Mouse (Mus musculus): ENCODE data around the gene Cct8l1.

Cct8l1 gene

GRCm38 (mm10) chr5:25515767-25516166, at the start of gene Cct8l1:
Cct8l1 (plus strand) TSS chr5:25516067.
- DNase-seq = no peak

GRCm38 (mm10) chr5:25472070-25472469, 43.8 kb upstream of the Cct8l1 start:
- DNase-seq = no peak

GRCm38 (mm10) chr5:25475789-25476188, 40.1 kb upstream of the Cct8l1 start:
- DNase-seq = no peak

DNA sequence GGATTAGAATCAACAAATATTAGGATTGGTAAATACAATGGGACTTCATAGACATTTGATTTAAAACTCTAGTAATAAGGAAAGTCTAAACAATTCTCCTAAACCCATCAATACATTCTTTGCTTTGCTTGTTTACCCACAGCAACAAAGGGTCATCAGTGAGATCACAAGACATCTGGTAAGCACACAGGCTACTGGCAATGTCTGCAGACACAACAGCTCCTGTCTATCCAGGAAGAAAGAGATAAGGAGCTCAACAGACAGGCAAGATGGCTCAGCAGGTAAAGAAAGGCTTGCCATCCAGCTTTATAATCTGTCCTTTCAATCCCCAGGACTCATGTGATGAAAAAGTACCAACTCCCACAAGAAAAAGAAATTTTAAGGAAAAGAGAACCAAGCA, 37.0 kb upstream of the Cct8l1 start:
- no peak for DNase-seq

- no peak for DNase-seq
Observed at GRCm38 (mm10) chr5:25496652-25497051, 19.2 kb upstream of the Cct8l1 start.

GRCm38 (mm10) chr5:25497369-25497719, 18.5 kb upstream of the Cct8l1 start:
- peak in 1 of 2 experiments; percentile 16 for DNase-seq

GRCm38 (mm10) chr5:25497720-25498345, 18.0 kb upstream of the Cct8l1 start:
- peak; percentile 56 to 59 for DNase-seq

- peak; percentile 77 to 82 for DNase-seq
Observed at GRCm38 (mm10) chr5:25498346-25498820, 17.5 kb upstream of the Cct8l1 start, which contains the start of gene Kmt2c. Kmt2c (minus strand) TSS chr5:25498783.

- DNase-seq = no peak
Observed at GRCm38 (mm10) chr5:25498821-25499422, 16.9 kb upstream of the Cct8l1 start.

DNA sequence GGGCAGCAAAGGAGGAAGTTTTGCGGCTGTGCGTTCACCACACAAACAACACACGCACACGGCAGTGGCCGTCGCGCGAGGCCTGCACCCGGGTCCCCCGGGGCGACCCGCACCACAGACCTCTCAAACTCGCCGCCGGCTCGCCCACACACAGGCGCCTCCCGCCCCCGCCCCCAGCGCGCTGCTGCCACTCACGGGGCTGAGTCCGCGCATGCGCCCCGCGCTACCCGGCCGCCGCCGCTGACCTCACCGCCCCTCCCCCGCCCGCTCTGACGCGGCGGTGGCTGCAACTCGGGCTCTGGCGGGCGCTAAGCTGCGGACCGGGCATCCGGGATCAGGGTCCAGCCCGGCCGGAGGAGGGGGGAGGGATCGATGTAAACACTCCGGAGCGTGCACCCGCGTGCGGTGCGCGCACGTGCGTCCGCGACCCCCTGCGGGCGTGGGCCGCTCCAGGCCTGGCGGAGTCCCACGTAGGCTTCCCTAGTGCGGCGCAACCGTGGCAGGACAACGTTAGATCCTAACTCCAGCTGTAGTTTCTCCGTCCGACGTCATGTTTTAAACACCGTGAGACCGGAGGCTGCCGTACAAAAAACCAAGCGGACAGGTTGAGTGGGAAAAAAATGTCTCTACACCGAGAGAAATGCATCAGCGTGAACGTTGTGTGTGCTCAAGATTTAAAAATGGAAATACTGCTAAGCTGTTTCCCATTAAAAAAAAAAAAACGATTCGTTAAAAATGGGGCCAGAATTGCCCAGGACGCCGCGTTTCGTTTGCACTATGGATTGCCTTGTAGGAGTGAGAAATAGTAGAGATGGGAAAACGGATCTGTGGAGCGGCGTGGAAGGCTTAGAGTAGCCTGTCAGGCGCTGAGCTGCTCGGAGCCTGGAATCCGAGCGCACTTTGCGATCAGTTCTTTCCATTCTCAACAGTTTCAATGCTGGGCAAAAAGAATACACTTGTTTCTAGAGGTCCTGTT, 16.2 kb upstream of the Cct8l1 start:
- DNase-seq = peak; percentile 99 to 100

- peak in 1 of 2 experiments; percentile 19 for DNase-seq
Observed at GRCm38 (mm10) chr5:25500686-25501085, 15.2 kb upstream of the Cct8l1 start.

DNA sequence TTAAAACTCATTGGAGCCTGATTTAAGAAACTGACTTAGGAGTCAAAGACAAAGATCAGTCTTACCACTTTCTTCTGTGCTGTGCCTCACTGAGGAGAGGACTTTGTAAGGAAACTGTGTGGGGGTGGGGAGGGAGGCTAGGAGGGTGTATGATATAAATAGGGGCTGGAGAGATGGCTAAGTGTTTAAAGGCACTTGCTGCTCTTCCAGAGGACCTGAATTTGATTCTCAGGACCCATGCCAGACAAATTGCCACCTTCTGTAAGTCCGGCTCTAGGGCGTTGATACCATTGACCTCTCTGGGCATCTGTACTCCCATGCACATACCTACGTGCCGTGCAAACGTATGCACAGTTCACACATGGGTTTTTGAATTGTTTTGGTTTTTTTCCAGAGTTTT, 9.8 kb upstream of the Cct8l1 start:
- DNase-seq = no peak

GRCm38 (mm10) chr5:25516301-25516895, 531 bp downstream of the Cct8l1 start:
- peak in 1 of 2 experiments; percentile 26 for DNase-seq

- DNase-seq = no peak
Observed at GRCm38 (mm10) chr5:25517550-25517949, 1.7 kb downstream of the Cct8l1 start.

DNA sequence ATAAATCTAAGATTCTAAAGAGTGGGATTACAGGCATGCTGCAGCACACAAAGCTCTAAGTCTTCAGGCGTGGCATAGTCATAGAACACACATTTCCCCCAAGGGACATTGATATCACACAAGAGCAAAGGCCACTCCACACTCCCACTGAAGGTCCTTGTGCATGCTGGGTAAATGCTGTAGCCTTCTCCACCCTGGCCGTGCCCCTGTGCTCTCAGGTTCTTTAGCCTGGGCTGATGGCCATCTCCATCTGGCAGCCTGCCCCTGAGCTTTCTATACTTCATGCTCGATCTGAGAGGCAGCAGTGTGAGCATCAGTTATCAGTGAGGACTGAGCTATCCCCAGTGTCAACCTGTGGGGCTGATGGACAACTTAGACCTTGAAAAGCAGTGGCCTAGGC, 4.0 kb downstream of the Cct8l1 start:
- DNase-seq = peak; percentile 59 to 65

- no peak for DNase-seq
Observed at GRCm38 (mm10) chr5:25521461-25521860, 5.6 kb downstream of the Cct8l1 start.

DNA sequence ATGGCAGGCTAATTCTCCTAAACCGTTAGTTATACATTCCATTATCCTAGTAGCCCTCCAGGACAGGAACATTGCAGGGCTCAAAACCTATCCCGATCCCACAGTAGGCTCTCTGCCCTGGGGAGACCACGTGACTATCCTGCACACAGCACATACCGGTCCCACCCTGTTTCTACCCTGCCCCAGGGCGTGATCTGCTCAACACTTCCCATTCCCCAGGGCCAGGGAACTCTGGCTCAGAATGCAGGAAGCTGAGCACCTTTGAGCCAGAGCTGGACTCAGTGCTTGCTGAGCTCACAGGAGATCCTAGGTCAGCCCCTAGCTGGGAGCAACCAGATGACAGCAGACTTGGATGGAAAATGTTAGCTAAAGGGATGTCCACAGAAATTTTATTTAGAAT, 10.2 kb downstream of the Cct8l1 start:
- no peak for DNase-seq

- DNase-seq = peak in 1 of 2 experiments; percentile 32
Observed at GRCm38 (mm10) chr5:25526926-25527325, 11.1 kb downstream of the Cct8l1 start.

GRCm38 (mm10) chr5:25527971-25528370, 12.1 kb downstream of the Cct8l1 start:
- DNase-seq = no peak

- peak in 1 of 2 experiments; percentile 17 for DNase-seq
Observed at GRCm38 (mm10) chr5:25528851-25529528, 13.1 kb downstream of the Cct8l1 start.

- DNase-seq = peak; percentile 100
Observed at GRCm38 (mm10) chr5:25529529-25530421, 13.9 kb downstream of the Cct8l1 start.

Data from cerebellum, postnatal 36 days (tissue).